Mouse (Mus musculus) granulocyte monocyte progenitor cell, adult 5-6 weeks (primary cell): ENCODE data around the gene Mycbp. TPM values are rescaled to one million over a fixed set of nuclear protein-coding genes. Genes with fewer than 3 reads are reported as not detected.

Source experiments
- ATAC-seq: replicated peaks from 2 replicates; pipeline ENCODE4 v1.8.0; 2016; ENCODE audit warnings: mild to moderate bottlenecking, moderate TSS enrichment, inconsistent platforms; ENCODE audit not compliant: poor library complexity, severe bottlenecking
- total RNA-seq, 2 experiments: library from RNA; stranded (forward) in 1 of 2; stranded (reverse) in 1 of 2; fragments of 200-712, 200-1000 nt in 1 of 2; fragments of >200 nt in 1 of 2; fragmentation: Nextera tagmentation in 1 of 2; gene quantifications; 2 replicates each; pipeline ENCODE4 v1.2.3; 2014 to 2017

Mycbp gene
- total RNA-seq, 2 experiments from 2014 or later, result 30.1 to 35.4 TPM

GRCm38 (mm10) chr4:123936059-123936458 lies 31.4 kb downstream of the Mycbp start:
- no peak for ATAC-seq

DNA sequence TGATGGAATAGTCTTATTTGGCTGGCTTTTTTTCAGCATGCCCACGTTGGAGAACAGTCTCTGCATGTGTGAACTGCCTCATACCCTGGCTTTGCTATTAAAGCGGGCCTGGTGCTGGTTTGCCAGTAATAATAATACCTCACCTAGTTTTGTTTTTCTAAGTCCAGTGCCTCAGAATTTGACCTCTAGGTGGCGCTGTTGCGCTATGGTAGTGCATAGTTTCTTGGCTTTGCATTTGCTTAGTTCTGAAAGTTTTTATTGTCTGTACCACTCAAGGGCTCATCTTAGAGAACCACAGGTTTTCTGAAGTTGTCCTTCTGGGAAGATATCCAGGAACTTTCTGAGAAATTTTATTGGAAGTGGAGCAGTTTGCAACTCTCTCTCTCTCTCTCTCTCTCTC lies 35.2 kb downstream of the Mycbp start:
- peak; percentile 58 for ATAC-seq

GRCm38 (mm10) chr4:123940878-123941277 lies 36.2 kb downstream of the Mycbp start:
- ATAC-seq, result peak; percentile 95

- no peak for ATAC-seq
Measured at GRCm38 (mm10) chr4:123946701-123947100, 42.1 kb downstream of the Mycbp start.

GRCm38 (mm10) chr4:123947149-123947548 lies 42.5 kb downstream of the Mycbp start:
- no peak for ATAC-seq

GRCm38 (mm10) chr4:123948901-123949300 lies 44.3 kb downstream of the Mycbp start:
- ATAC-seq, result no peak

- ATAC-seq, result no peak
Measured at GRCm38 (mm10) chr4:123949649-123950048, 45.0 kb downstream of the Mycbp start.

DNA sequence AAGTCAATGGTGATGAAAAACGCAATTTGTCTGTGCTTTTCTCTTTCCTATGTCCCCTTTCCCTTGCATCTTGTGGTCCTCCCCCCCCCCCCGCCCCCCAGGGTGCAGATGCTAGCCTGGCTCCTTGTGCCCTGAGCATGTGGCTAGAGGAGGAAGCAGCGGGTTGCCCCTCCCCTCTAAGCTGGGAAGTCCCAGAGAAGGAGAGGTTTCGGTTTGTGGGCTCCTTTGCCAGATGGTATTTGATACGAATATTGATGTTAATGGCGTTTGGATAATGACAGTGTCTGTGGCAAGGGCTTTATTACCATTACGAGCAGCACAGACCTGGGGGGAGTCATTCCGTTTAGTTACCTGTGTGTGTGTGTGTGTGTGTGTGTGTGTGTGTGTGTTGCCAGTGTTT lies 47.4 kb downstream of the Mycbp start:
- ATAC-seq, result peak; percentile 84

DNA sequence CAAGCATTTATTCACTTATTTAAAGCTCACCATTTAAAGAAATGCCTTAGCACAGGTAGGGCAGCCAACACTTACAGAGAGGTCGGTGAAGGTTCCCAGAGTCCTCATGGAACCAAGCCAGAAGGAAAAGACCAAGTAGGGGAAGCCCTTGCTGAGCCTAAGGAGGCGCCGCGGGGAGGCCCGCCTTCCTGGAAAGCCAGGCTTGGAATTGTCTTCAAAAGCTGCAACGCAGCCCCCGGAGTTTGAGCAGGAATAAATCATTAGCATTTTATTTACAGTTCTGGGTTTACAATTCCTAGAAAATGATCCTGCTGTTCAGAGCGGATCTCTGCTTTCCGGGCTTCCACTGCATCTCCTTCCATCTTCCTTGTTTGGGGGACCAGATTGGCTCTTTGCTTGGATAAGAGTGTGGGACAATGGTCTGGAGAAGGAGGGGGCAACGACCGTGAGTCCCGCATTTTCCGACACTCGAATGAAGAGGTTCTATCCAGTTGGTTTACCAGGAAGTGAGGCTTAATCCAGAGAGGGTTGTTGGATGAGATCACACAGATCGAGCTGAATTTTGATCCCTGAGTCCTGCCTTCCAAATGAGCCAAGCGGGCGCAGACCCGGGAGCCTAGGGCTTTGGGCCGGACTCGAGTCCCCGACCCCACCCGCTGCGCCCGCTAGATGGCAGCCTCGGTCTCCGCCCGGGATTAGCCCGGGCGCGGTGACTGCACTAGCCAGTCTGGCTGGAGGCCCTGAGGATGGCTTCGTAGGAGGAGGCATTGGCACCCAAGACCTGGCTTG lies 52.3 kb downstream of the Mycbp start:
- ATAC-seq, result peak; percentile 90

DNA sequence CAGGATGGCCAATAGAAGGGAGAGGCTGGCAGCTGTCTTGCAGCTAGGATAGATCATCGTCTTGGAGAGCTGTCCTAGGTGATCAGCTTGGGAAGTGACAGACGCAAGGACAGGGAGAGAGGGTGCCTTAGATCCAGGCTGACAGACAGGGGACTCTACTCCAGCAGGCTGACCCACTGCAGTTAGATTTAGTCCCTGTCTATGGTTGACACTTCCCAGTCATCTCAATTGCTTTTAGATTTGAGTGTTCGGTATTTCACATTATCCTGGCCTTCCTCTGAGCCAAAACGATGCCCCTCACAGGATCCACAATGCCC lies 52.8 kb downstream of the Mycbp start:
- ATAC-seq, result no peak

GRCm38 (mm10) chr4:123957891-123958290 lies 53.3 kb downstream of the Mycbp start:
- ATAC-seq, result no peak

DNA sequence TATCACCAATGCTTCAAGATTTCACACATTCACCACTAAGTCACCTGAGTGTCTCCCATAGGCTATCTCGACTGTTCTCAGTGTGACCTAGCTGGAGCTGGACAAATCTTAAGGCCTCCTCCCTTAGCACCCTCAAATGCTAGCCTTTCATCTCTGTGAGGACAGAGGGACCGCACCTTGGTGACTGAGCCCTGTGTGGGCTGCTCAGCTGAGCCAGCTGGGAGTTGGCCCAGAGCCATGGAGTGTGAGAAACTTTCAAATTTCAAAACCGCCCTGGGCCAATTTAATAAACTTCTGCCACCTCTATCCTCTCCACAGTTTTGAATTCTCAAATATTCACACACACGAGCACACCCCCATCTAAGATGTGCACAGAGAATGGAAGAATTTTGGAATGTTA lies 56.3 kb downstream of the Mycbp start:
- ATAC-seq, result no peak

Other genes with a start within 250 kb of the Mycbp start
- gene Macf1, start 220.5 kb upstream of the Mycbp start, total RNA-seq (2014; fragmentation: Nextera tagmentation), result 127 and 129 TPM in 2 replicates
- gene Macf1, start 220.5 kb upstream of the Mycbp start, total RNA-seq (2017), result 162 and 174 TPM in 2 replicates
- 173 and 190 TPM in 2 replicates for gene Ndufs5, start 186.6 kb upstream of the Mycbp start, total RNA-seq (2014; fragmentation: Nextera tagmentation)
- 168 and 215 TPM in 2 replicates for gene Ndufs5, start 186.6 kb upstream of the Mycbp start, total RNA-seq (2017)
- gene Akirin1, start 154.5 kb upstream of the Mycbp start, total RNA-seq (2014; fragmentation: Nextera tagmentation), result 30.1 and 45.7 TPM in 2 replicates
- gene Akirin1, start 154.5 kb upstream of the Mycbp start, total RNA-seq (2017), result 23.3 and 35.2 TPM in 2 replicates
- gene Rhbdl2, start 117.0 kb upstream of the Mycbp start, total RNA-seq (2014; fragmentation: Nextera tagmentation), result not detected in 2 replicates
- not detected in 2 replicates for gene Rhbdl2, start 117.0 kb upstream of the Mycbp start, total RNA-seq (2017)
- not detected in 2 replicates for gene 4933427I04Rik, start 45.2 kb upstream of the Mycbp start, total RNA-seq (2014; fragmentation: Nextera tagmentation)
- not detected in 2 replicates for gene 4933427I04Rik, start 45.2 kb upstream of the Mycbp start, total RNA-seq (2017)
- gene Rragc, start 12.6 kb downstream of the Mycbp start, total RNA-seq (2014; fragmentation: Nextera tagmentation), result 27.2 and 40.0 TPM in 2 replicates
- 35.5 and 48.8 TPM in 2 replicates for gene Rragc, start 12.6 kb downstream of the Mycbp start, total RNA-seq (2017)
- not detected in 2 replicates for gene 4930535I16Rik, start 13.2 kb downstream of the Mycbp start, total RNA-seq (2014; fragmentation: Nextera tagmentation)
- gene 4930535I16Rik, start 13.2 kb downstream of the Mycbp start, total RNA-seq (2017), result not detected in 2 replicates